Mouse (Mus musculus): ENCODE data around the gene Naa40.

DNA sequence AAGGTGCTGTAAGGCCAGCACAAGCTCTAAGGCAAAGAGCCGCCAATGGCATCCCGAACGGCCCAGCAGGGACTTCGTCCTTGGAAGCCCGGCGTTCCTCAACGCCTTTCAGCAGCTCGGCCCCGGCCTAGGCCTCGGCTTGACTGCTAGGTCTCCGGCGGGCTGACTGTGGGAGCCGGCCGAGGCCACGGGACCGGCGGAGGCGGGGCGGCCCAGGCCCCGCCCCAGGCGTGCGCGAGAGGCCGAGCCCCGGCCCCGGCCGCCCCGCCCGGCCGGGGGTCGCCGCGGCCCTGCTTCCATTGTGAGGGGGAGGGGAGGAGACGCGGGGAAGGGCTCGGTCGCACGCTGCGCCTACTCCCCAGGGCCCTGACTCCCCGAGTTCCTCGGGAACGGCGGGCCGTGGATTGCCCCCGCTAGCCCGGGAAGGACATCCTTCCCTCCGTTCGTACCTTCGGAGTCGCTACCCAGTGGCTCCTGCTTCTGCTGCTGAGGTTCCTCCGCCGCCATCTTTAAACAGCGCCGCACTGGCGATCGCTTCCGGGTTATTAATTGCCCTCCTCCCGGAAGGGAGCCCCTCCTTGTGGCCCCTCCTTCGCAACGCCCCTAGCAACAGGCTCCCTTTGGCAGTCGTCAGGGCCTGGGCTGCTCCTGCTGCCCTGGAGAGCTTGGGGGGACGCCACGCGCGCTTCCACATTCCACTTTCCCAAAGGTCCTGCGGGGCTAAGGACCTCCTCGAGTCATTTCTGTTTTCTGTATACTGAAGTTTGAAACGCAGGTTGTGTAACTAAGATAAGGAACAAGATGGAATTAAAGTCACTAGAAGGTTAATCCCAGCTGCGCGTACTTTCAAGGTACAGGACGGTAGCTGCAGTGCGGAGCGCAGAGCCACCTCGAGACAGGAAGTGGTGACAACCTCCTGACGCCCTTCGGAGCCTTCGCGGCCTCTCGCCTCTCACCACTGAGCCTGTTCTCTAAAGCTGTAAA is 34.9 kb downstream of the Naa40 start, which contains the start of gene Otub1:
- TF ChIP-seq USF1 (IDR thresholded peaks at IDR 0.05; ENCODE audit: low read depth) = no peak
- TF ChIP-seq TCF12 (IDR thresholded peaks at IDR 0.05; ENCODE audit: insufficient read depth, poor library complexity, severe bottlenecking) = no peak
- TF ChIP-seq E2F4 (IDR thresholded peaks at IDR 0.05; ENCODE audit: insufficient read depth) = no peak
- peak; percentile 92 for TF ChIP-seq POLR2AphosphoS2 (IDR thresholded peaks at IDR 0.05; ENCODE audit: insufficient read length, low read depth)
- TF ChIP-seq MAX (IDR thresholded peaks at IDR 0.05; ENCODE audit: low read depth) = no peak
- TF ChIP-seq POLR2A (IDR thresholded peaks at IDR 0.05; ENCODE audit: insufficient read length, low read depth) = peak; percentile 68
- TF ChIP-seq MYOD1 (IDR thresholded peaks at IDR 0.05; ENCODE audit: control insufficient read depth in 1 of 3, insufficient read length in 2 of 3, low read depth in 2 of 3) = peak in 1 of 3 experiments; percentile 6
- TF ChIP-seq REST (IDR thresholded peaks at IDR 0.05; ENCODE audit: insufficient read depth, insufficient read length) = no peak
- no peak for TF ChIP-seq SRF (IDR thresholded peaks at IDR 0.05; ENCODE audit: control insufficient read depth, insufficient read length, low read depth)
- no peak for TF ChIP-seq MYOG (IDR thresholded peaks at IDR 0.05; ENCODE audit: control insufficient read depth in 1 of 3, insufficient read depth in 1 of 3, insufficient read length in 2 of 3, low read depth in 2 of 3)
- no peak for TF ChIP-seq TCF3 (IDR thresholded peaks at IDR 0.05; ENCODE audit: insufficient read length, low read depth)
- TF ChIP-seq CEBPB (IDR thresholded peaks at IDR 0.05; ENCODE audit: insufficient read depth, poor library complexity, severe bottlenecking) = no peak
